Mouse (Mus musculus) heart, postnatal 10 days (tissue): Measurements from ENCODE around the gene Ttc23l. TPM values are rescaled to one million over a fixed set of nuclear protein-coding genes. Genes with fewer than 3 reads are reported as not detected.
"Not testable (repeated sequence)": the region's sequence is repeated elsewhere in the genome, so short reads cannot be mapped to it uniquely, and the experiment has no call there.

ENCODE experiments used
- DNase-seq, 2 experiments: peaks; one replicate each; pipeline ENCODE4 v3.0.0; 2021
- intact Hi-C: fragments of 180-260 bp; cut with DNase I; formaldehyde crosslinking; loops from one replicate; pipeline ENCODE4 v1.15.1; 2025
- total RNA-seq, 2 experiments: library from RNA; stranded (reverse); gene quantifications; 2 replicates each; pipeline ENCODE4 v1.2.3; 2021

Ttc23l gene
- not detected for total RNA-seq

DNA sequence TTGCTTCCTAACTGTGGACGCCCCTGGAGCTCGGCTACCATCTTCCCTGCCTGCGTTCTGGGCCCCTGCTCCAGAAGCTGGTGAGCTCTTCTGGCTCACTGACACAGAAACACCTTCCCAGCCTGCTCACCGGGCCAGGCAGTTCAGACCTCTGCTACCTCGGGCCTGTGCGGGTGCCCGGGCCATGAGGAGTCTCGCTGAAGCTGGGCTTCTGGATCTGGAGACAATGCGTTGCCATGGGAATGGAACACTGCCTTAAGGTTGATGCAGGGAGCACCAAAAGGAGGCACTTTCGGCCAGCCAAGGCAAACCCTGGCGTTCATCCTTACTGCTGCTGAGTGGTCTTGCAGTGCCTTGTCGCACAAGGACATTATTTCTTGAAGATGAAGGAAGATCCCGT is at the start of gene Ttc23l:
TSS of gene Ttc23l (minus strand) at position 204 of the 400 bp plus-strand sequence.
- no peak for DNase-seq
- intact Hi-C loops, result no loop called here

DNA sequence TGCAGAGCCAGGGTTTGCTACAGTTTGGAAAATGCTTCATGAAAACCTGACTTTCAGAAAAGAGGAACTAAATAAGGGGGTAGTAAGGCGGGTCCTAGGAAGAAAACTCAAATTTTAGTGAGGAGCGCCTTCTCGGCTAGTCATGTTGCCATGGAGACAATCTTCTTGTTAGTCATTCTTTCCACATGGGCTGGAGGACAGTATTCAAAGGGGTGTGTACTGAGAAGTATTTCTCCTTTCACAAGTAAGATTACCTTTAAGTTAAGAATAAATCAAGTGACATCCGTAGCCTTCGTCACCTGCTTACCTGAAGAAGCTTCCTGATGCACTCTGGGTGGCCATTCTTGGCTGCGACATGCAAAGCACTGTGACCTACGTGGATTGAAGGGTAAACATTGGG is 40.9 kb upstream of the Ttc23l start:
- DNase-seq, result peak; percentile 40 to 45
- intact Hi-C loops, result loop anchor here (5.0 kb wide), 1 partner anchor 273 kb away; no protein-coding TSS in a partner anchor

DNA sequence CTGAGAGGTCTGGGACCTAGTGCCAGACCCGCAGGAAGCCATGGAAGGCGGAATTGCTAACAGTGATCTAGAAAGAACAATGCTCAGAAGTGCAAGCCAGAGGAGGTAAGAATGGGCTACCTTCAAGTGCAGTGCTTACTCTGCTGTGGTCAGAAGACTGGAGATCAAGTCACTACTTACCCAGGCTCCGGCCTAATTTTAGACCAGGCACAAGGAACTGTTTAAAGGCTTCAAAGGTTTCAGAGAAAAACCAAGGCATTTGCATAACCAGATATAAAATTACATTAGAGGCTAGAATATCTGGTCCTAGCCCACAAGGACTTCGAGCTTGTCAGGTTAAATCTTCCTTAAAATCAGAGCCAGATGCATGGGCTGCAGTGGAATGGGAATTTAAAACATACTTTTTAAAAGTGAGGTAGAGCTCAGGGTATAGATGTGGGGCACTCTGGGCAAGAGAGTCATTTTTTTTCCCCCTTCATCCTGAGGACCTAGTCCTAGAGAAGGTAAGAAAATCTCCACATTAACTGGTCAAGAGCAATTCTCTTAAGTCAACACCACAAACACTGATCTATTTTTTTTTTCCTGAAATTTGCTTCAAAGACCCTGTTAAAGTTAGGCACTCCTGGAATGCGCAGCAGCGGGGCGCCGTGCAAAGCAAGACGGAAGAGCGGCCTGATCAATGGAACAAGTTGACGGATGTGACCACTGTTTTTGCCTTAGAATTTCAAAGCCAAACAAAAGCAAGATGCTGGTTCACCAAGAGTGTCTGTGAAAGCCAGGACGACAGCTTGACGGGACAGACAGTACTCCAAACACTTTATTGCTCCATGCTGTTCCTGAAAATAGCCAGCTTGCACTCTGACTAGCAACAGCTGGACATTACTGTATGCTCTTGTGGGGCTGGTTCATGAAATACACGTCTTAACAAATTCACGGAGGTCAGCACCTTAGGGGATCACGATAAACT is 40.1 kb upstream of the Ttc23l start:
- intact Hi-C loops, result loop anchor here (5.0 kb wide), 1 partner anchor 274 kb away; no protein-coding TSS in a partner anchor
- peak; percentile 42 to 49 for DNase-seq

DNA sequence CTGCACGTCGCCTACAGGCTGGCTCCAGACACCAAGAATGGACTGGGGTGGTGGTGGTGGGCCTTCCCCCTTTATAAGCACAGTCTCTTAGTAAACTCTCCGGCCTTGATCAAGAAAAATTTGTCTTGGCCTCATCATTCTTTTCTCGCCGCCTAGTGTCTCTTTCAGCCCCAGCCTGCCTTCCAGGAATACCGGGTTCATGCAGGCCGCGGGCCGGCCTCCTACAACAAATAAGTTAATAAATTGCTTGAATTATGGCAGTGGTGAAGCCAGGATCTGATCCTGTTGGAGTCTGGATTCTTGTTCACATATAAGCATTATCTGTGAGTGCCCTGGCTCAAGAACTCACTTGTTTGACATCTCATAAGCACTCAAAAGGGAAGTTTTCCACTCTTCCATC is 38.4 kb upstream of the Ttc23l start:
- intact Hi-C loops, result loop anchor here (5.0 kb wide), 1 partner anchor 275 kb away; no protein-coding TSS in a partner anchor
- no peak for DNase-seq

DNA sequence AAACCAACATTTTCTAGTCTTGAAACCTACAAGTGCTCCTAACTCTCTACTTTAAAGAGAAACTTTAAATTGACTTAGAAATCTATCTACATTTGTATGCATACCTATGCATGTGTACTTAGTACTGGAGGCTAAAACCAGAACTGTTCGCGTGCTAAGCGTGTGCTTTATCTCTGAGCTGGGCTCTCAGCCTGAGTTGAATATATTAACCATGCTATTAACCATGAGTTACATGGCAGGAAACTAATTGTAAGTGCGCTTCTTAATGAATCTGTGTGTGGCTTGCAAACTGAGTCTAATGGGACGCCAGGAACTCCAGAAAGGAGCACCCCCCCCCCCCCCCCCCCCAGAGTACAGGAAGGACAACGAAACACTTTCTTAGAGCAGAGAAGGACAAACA is 36.9 kb upstream of the Ttc23l start:
- no peak for DNase-seq
- intact Hi-C loops, result loop anchor here (5.0 kb wide), 1 partner anchor 277 kb away; no protein-coding TSS in a partner anchor

DNA sequence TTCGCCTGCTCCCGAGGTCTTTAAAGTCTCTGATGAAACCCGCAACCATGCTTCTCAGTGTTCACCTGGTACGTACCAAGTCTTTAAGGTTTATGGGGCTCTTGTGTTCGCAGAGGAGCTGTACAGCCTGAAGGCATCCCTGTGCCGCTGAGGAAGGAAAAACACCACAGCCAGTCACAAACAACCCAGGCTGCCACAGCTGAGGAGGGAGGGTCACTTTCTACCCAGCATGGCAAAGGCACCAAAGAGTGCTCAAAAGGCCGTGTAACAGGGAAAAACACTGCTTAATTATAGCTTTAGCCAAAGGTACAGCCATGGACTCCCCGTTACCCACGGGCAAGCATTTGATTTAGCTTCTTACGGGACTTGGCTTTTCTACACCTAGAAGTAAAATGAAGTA is 36.4 kb upstream of the Ttc23l start:
- no peak for DNase-seq
- intact Hi-C loops, result loop anchor here (5.0 kb wide), 1 partner anchor 277 kb away; no protein-coding TSS in a partner anchor

DNA sequence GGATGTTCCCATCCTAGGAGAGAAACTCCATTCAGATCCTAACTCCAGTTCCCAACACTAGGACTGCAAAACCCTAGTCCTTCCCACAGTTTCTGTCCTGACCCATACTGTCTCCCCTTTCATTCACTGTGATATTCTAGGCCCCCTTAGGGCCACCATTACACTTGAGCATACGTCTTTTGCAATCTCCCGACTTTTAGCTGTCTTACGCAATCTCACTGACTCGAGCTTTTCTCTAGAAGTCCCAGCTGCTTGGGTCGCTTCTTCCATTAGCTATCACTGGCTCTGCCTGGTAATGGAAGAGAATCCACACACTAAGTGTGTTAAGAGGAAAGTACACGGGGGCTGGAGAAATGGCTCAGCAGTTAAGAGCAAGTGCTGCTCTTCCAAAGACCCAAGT is 34.6 kb upstream of the Ttc23l start:
- intact Hi-C loops, result no loop called here
- no peak for DNase-seq

DNA sequence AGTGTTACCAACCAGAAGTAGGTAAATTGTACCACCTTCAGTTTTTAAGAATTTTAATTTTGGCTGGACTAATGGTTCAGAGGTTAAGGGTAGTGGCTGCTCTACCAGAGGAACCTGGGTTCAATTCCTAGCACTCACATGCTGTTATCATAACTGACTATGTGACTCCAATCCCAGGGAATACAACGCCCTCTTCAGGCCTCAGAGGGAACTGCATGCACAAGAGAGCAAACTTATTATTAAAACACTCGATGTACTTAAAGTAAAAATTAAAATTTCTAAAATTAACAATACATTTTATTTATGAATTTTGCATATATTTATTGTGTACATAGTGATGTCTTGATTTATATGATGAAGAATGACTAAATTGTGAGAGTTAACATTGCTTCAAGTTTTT is 28.1 kb upstream of the Ttc23l start:
- intact Hi-C loops, result no loop called here
- no peak for DNase-seq

DNA sequence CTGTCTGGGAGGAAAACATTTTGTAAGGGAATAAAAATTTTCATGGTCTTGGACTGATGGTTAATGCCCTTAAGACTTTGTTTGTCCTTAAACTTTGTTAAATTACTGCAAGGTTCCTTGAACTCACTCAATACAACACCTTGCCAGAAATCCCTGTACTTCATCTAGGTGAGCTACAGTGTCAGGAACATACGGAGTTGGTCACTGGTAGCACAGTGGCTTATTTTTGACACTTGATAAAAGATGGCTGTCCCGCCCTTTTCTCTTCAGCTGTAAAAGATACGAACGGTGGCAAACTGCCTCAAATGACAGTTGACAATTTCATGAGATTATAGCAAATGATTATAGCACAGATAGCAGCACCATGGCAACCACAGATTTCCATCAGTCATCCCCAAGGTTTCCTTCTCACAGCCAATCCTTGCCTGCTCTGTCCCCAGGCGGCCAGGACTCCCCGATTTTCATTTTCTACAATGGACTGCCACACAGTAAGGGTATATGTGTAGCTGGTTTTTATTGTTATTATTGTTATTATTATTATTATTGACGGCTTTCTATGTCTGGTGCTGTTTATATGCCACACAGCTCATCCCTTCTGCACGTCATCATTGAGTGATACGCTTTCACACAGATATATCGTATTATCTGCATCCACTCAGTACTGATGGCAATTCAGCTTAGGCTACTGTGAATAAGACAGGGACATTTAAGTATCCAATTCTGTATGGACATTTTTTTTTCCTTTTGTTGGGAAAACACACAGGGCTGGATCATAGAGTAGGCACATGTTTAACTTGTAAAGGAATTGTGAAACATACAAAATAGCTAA is 26.1 kb upstream of the Ttc23l start:
- DNase-seq, result no peak
- intact Hi-C loops, result loop anchor here (5.0 kb wide), 2 partner anchors 82 to 128 kb away; partner anchors contain the start of gene Rai14

DNA sequence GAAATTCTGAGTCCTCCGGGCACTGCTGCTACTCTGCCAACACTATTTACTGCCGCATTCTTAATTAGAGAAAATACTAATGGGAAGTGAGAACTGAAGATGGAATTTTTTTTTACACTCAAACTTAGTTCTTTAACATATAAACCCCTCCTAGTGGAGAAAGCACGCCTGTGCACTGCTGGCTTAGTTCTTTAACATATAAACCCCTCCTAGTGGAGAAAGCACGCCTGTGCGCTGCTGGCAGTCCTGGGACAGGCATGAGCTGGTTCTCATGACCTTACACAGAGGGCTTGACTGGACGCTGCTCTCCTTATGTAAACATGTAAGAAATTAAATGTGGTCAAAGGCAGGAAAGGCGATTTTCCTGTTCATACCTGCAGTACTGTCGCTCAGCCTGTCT is 24.9 kb upstream of the Ttc23l start:
- DNase-seq, result peak; percentile 63 to 70

DNA sequence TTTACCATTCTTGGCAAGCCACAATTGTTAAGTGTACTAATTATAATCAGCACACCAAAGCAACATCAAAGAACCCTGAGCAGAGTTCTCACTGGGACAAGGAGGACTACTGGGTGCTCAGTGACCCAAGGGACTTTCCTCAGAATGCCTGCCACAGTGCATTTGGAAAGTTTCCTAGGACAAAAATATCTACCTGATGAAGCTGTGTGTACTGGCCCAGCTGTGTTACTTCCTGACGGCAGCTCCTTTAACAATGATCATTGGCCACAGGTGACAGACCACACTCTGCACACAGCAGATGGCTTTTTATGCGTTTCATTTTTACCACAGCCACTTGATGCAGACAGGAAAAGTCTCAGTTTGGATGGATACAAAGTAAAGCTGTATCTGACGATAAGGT is 20.7 kb upstream of the Ttc23l start:
- no peak for DNase-seq
- intact Hi-C loops, result no loop called here

More for the DNA sequence above, 24.9 kb upstream of the Ttc23l start:
- intact Hi-C loops, result loop anchor here (5.0 kb wide), 2 partner anchors 81 to 129 kb away; partner anchors contain the start of gene Rai14

DNA sequence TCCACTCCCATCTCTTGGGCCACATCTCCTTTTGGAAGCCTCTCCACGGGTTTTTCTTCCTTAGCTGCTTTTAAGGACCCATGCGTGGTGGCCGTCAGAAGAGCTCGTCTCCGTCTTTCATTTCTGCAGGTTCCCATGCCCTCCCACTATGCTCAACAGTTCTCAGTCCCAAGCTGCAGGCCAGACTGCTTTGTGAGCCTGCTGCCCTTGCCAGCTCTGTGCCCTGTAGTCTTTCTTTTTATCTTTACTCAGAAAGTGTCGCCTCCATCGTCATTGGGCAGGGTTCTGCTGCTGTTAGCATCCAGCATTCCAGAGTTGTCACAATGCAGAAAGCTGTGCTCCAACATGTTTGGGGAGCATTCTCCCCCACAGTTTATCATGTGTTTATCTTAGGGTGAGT is 8.0 kb upstream of the Ttc23l start:
- intact Hi-C loops, result no loop called here
- no peak for DNase-seq

DNA sequence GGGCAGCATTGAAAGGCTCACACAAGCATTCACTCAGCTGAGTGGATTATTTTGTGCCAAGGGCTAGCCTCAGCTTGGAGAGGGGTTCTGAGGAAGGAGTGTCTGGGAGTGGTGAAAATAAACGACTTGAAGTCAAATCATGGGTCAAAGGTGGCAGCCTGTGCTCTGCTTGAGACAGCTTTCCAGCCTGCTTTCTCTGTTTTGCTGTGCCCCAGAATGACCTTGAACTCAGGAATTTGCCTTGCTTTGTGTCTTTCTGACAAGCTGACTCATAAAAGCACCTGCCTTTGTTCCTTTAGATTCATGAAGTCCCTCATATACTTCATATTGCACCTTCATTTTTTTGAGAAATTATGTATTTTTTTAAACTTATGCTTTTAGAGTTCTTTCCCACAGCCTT is 5.7 kb upstream of the Ttc23l start:
- no peak for DNase-seq
- intact Hi-C loops, result no loop called here

DNA sequence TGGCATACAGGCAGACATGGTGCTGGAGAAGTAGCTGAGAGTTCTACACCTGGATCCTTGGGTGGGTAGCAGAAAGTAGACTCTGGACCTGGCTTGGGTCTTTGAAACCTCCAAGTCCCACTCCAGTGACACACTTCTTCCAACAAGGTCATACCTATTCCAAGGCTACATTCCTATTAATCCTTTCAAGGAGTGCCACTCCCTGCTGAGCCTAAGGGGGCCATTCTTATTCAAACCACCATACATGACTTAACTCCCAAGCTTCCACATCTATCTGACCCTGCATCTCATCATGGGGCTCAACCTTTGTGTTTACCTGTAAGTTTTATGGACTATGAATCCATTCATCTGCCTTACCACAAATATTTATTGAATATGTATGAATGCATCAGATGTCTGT is 3.8 kb upstream of the Ttc23l start:
- DNase-seq, result no peak
- intact Hi-C loops, result no loop called here

DNA sequence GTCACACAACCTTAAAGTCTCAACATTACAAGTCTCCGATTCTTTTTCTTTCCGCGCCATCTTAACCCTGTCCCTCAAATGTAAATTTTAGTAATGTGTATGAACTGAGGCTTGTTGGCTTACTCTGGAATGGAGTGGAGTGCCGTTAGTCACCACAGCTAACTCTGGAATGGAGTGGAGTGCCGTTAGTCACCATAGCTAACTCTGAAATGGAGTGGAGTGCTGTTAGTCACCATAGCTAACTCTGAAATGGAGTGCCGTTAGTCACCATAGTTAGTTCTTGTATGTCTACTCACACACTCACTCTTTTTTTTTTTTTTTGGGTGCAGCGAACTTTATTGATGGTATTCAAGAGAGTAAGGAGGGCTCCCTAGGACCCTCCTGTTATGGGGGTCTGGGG is 1.5 kb upstream of the Ttc23l start:
- intact Hi-C loops, result no loop called here
- no peak for DNase-seq

DNA sequence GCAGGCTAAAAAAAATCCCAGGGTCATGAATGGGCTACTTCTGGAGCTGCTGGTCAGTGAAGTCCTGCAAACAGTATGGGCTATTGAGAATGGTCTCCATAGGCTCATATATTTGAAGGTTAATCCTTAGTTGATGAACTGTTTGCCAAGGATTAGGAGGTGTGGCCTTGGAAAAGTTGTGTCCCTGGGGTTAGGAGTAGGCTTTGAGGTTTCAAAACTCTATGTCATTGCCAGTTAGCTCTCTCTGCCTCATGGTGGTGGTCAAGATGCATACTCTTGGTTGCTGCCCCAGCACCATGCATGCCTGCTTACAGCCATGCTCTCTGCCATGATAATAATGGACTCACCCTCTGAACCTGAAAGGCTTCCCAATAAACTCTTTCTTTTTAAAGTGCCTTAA is 4.1 kb downstream of the Ttc23l start:
- intact Hi-C loops, result no loop called here

DNA sequence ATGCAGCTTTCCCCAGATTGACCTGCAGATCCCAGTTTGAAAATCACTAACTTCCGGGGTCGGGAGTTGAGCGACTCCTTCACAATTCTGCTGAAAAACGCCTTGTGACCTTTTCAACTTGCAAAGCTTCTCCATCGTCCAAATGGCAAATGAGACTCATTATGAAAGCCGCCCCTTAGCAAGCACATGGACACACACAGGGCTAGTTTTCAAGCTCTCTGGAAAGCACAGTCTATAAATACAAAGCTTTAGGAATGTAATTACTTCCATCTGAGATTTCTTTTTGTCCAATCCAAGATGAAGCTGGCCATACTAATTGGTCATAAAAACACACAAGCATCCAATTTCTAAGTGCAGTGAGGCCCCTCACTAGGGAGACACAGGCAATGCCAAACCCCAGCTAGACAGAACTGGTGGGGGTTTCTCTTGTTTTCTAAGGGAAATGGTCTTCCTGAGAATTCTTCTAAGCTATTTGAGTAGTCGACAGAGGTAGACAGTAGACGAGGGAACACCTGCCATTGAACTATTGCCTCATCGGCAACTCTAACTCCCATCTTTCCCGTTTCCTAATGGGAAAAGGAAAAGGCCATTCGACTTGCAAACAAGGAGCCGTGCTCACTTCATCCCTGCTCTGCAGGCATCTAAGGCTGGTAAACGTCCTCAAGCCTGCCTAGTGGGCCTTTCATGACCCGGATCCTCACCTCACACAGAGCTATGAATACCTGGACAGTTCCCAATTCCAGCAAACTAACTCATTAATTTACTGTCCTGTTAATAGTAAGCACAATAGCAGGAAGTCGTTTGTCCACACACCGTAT is 18.0 kb downstream of the Ttc23l start:
- no peak for DNase-seq
- intact Hi-C loops, result no loop called here

More for the DNA sequence above, 4.1 kb downstream of the Ttc23l start:
- DNase-seq, result no peak

DNA sequence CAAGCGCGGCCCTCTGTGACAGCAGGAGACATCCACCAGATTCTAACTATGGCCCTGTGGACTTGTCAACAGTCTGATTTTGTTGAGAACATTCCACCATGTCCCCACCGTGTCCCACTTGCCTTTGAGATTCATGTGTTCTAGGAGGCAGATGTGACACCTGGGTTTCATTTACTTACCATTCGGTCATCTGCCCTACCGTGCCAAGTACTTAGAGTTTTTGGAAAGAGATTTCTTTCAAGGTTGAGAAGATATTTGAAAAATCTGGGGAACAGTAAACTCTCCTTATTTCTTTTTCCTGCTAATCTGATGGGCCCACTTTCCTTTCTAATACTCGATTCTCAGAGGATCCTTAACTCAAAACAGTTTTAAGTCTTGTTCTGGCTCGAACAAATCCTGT is 22.5 kb downstream of the Ttc23l start:
- no peak for DNase-seq
- intact Hi-C loops, result no loop called here

DNA sequence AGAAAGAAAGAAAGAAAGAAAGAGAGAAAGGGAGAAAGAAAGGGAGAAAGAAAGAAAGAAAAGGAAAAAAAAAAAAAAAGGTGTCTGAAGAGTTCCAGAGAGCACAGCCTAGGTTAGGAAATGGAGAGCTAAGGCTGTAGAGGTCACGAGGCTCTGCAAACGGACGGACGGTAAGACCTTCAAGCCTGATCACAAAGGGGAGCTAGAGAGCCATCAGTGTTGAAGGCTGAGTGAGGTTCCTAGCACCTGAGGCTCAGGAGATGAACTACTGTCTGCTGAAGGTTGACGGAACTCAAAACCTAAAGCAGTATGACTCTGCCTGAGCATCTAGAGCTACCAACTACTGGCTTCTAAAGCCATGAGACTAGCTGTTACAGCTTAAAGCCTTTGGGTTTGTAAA is 23.9 kb downstream of the Ttc23l start:
- no peak for DNase-seq
- intact Hi-C loops, result no loop called here

DNA sequence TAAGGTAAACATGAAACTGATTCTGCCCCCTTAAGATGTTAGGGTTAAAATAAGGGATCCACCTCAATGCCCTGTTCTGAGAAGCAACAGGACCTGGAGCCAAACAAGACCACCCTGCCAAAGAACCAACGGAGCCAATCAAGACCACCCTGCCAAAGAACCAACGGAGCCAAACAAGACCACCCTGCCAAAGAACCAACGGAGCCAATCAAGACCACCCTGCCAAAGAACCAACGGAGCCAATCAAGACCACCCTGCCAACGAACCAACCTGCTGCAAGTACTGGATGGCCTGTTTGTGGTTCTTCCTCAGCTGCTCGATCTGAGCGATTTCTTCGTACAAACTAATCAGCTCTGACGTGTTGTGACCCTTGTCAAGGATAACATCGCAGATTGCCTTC is 25.1 kb downstream of the Ttc23l start:
- intact Hi-C loops, DNase-seq: not testable (repeated sequence)
